Mouse (Mus musculus): ENCODE results near the gene Alkbh3.

Alkbh3 gene

DNA sequence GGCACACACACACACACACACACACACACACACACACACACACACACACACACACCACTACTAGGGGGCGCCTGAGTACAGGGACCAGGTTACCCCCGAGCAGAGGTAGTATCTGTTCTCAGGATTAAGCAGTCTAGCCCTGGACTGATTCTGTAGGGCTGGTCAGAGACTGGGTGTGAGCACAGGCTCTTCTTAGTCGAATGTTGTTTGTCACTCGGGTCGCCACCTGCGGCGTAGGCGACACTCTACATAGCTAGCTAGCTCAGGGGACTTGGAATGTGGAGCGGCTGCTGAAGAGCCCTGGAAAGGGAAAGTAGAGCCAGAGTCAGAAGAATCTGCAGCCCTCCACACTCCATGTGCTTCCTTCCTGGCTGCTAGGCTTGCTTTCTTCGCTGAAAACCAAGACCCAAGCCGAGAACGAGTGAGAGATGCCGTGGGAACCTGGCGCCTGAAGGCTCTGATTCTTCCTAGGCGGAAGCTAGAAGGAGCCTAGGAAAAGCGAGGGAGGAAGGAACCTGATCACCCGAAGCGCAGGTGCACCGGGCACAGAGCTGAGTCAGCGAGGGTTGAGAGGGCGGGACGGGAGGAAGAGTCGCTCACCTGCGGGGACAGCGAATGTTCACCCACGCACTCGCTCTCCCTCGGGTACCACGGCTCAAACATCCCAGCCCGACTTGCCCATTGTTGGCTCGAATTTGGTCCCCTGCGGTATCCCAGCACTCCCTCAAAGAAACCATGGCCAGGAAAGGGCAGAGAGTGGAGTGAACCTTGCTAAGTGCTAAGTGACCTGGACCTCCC lies 55.6 kb downstream of the Alkbh3 start:
- DNase-seq (ENCODE audit: low spot score), result no peak

DNA sequence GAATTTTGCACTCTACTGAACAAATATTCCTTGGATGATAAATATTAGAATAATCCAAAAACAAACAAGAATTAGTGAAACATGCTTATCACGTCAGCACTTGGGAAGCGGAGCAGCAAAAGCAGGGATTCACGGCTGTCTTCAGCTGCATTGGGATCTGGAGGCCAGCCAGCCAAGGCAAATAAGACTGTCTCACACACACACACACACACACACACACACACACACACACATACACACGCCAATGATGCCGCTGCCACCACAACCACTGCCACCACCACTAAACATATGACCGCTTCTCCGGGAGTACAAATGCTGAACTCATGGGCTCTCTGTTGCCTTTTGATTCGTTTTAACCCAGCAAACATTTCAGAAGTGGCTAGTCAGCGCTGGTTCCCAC lies 56.9 kb downstream of the Alkbh3 start:
- DNase-seq (ENCODE audit: low spot score), result no peak

DNA sequence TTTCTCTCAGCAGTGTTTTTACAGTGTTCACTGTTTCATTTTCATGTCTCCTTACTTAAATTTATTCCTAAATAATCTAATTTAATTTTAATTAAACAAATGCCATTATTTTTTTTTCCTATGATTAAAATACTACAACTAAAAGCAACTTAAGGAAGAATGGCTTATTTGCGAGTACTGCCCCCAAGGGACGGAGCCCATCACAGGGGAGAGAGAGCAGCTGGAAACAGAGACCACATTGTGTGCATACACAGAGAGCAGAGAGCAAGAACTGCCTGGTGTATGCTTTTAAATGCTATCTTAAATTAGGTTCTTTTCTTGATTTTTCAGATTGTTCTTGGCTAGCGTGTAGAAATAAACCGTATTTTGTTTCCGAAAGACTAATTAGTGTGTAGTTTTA lies 63.6 kb downstream of the Alkbh3 start:
- DNase-seq (ENCODE audit: low spot score), result no peak

DNA sequence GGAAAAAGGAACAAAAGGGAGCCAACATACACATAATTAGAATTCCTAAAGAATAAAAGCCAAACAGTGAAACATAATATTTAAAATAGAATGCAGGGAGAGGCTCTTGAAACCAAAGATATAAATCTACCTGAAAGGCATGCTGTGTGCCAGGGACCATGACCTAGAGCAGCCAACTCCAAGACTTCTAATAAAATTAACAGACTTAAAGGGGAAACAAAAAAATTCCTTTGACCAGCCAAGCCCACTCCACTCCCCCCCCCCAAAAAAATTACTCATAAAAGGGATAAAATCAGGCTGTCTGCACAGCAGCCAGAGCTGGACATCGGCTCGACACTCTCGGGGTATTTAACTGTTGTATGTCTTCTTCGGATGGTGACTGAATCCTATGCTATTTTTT lies 65.8 kb downstream of the Alkbh3 start:
- DNase-seq (ENCODE audit: low spot score), result no peak

- no peak for DNase-seq (ENCODE audit: low spot score)
These were observed 66.5 kb downstream of the Alkbh3 start for GRCm38 (mm10) chr2:93944099-93944498.

GRCm38 (mm10) chr2:93941670-93942069 lies 68.9 kb downstream of the Alkbh3 start:
- no peak for DNase-seq (ENCODE audit: low spot score)

- no peak for DNase-seq (ENCODE audit: low spot score)
These were observed 72.1 kb downstream of the Alkbh3 start for GRCm38 (mm10) chr2:93938534-93938933.

Measured in layer of hippocampus, adult 11-12 months (tissue).